Mouse (Mus musculus): ENCODE measurements around the gene Ccl21a. TPM values are rescaled to one million over a fixed set of nuclear protein-coding genes. Genes with fewer than 3 reads are reported as not detected.

The Ccl21a gene
- polyA plus RNA-seq (2014; fragmentation: Illumina TruSeq; extraction: RNeasy Lipid Tissue Mini Kit (QIAGEN cat#74804); ENCODE audit: low read depth, low replicate concordance): not detected

GRCm38 (mm10) chr4:42773893-42774292 lies at the start of gene Ccl21a:
Gene Ccl21a (minus strand): TSS chr4:42773993.

DNA sequence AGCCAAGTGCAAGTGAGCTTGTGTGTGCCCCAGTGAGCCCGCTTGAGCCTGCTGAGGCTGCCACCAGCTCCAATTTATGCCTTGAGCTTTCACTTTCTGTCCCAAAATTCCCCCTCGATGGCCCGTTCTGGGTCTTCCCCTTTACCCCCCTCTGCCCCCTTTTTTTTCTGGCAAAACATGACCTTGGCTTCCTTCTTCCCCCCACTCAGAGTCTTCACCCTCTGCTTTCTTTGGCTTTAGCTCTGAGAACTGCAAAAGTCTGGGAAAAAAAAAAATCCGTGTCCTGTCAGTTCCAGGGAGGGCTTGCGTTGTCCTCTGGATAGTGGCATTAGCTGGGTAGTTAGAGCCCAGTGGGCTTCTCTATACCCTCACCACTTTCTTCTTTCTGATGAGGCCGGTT lies 17.3 kb downstream of the Ccl21a start, which contains the start of gene Ccl19:
Gene Ccl19 (minus strand): TSS at position 101 of the 400 bp plus-strand sequence.

GRCm38 (mm10) chr4:42735245-42735644 lies 38.5 kb downstream of the Ccl21a start, which contains the start of gene 4930578G10Rik:
Gene 4930578G10Rik (plus strand): TSS chr4:42735545.

Other genes starting within 250 kb of the Ccl21a start
- gene Fam205a2, start 245.8 kb downstream of the Ccl21a start, polyA plus RNA-seq (2014; fragmentation: Illumina TruSeq; extraction: RNeasy Lipid Tissue Mini Kit (QIAGEN cat#74804); ENCODE audit: low read depth, low replicate concordance): not detected
- not detected for gene Gm10591, start 161.8 kb downstream of the Ccl21a start, polyA plus RNA-seq (2014; fragmentation: Illumina TruSeq; extraction: RNeasy Lipid Tissue Mini Kit (QIAGEN cat#74804); ENCODE audit: low read depth, low replicate concordance)
- not detected for gene Gm2564, start 144.3 kb downstream of the Ccl21a start, polyA plus RNA-seq (2014; fragmentation: Illumina TruSeq; extraction: RNeasy Lipid Tissue Mini Kit (QIAGEN cat#74804); ENCODE audit: low read depth, low replicate concordance)
- gene Ccl27b, start 118.7 kb downstream of the Ccl21a start, polyA plus RNA-seq (2014; fragmentation: Illumina TruSeq; extraction: RNeasy Lipid Tissue Mini Kit (QIAGEN cat#74804); ENCODE audit: low read depth, low replicate concordance): not detected
- gene Il11ra2, start 112.1 kb downstream of the Ccl21a start, polyA plus RNA-seq (2014; fragmentation: Illumina TruSeq; extraction: RNeasy Lipid Tissue Mini Kit (QIAGEN cat#74804); ENCODE audit: low read depth, low replicate concordance): not detected
- gene 4930578G10Rik, start 38.4 kb downstream of the Ccl21a start, polyA plus RNA-seq (2014; fragmentation: Illumina TruSeq; extraction: RNeasy Lipid Tissue Mini Kit (QIAGEN cat#74804); ENCODE audit: low read depth, low replicate concordance): not detected
- not detected for gene Ccl19, start 17.4 kb downstream of the Ccl21a start, polyA plus RNA-seq (2014; fragmentation: Illumina TruSeq; extraction: RNeasy Lipid Tissue Mini Kit (QIAGEN cat#74804); ENCODE audit: low read depth, low replicate concordance)
- gene Fam205a1, start 79.9 kb upstream of the Ccl21a start, polyA plus RNA-seq (2014; fragmentation: Illumina TruSeq; extraction: RNeasy Lipid Tissue Mini Kit (QIAGEN cat#74804); ENCODE audit: low read depth, low replicate concordance): not detected
- gene Gm12394, start 82.8 kb upstream of the Ccl21a start, polyA plus RNA-seq (2014; fragmentation: Illumina TruSeq; extraction: RNeasy Lipid Tissue Mini Kit (QIAGEN cat#74804); ENCODE audit: low read depth, low replicate concordance): not detected
- not detected for gene Fam205c, start 100.2 kb upstream of the Ccl21a start, polyA plus RNA-seq (2014; fragmentation: Illumina TruSeq; extraction: RNeasy Lipid Tissue Mini Kit (QIAGEN cat#74804); ENCODE audit: low read depth, low replicate concordance)
- 0.28 TPM for gene Phf24, start 142.7 kb upstream of the Ccl21a start, polyA plus RNA-seq (2014; fragmentation: Illumina TruSeq; extraction: RNeasy Lipid Tissue Mini Kit (QIAGEN cat#74804); ENCODE audit: low read depth, low replicate concordance)
- gene Dnajb5, start 175.8 kb upstream of the Ccl21a start, polyA plus RNA-seq (2014; fragmentation: Illumina TruSeq; extraction: RNeasy Lipid Tissue Mini Kit (QIAGEN cat#74804); ENCODE audit: low read depth, low replicate concordance): 0.49 TPM
- not detected for gene 1700022I11Rik, start 195.6 kb upstream of the Ccl21a start, polyA plus RNA-seq (2014; fragmentation: Illumina TruSeq; extraction: RNeasy Lipid Tissue Mini Kit (QIAGEN cat#74804); ENCODE audit: low read depth, low replicate concordance)
- gene Vcp, start 226.5 kb upstream of the Ccl21a start, polyA plus RNA-seq (2014; fragmentation: Illumina TruSeq; extraction: RNeasy Lipid Tissue Mini Kit (QIAGEN cat#74804); ENCODE audit: low read depth, low replicate concordance): 167 TPM
- gene Fancg, start 236.5 kb upstream of the Ccl21a start, polyA plus RNA-seq (2014; fragmentation: Illumina TruSeq; extraction: RNeasy Lipid Tissue Mini Kit (QIAGEN cat#74804); ENCODE audit: low read depth, low replicate concordance): 2.9 TPM

Measured in kidney, adult 10 weeks (tissue).